Mouse (Mus musculus) layer of hippocampus, adult 2 months (tissue): ENCODE results near the gene Artn. TPM values are rescaled to one million over a fixed set of nuclear protein-coding genes. Genes with fewer than 3 reads are reported as not detected.

Source experiments
- DNase-seq, 2 experiments: peaks; one replicate each; pipeline ENCODE4 v3.0.0; 2022; ENCODE audit warnings: low spot score in 2 of 2
- H3K27ac ChIP-seq: fragments of 200-600 bp; 2 replicates; pipeline ENCODE4 v1.8.1; 2022
- H3K4me3 ChIP-seq: fragments of 200-600 bp; 2 replicates; pipeline ENCODE4 v1.8.1; 2022; ENCODE audit warnings: mild to moderate bottlenecking
- CTCF ChIP-seq: fragments of 200-600 bp; conservative IDR thresholded peaks from 2 replicates; pipeline ENCODE4 v1.8.1; 2022; ENCODE audit warnings: antibody characterized with exemption, mild to moderate bottlenecking, moderate library complexity
- total RNA-seq, 2 experiments: library from RNA; stranded (reverse); gene quantifications; 2 replicates each; pipeline ENCODE4 v1.2.3; 2021

Gene Artn
- total RNA-seq, 2 experiments from 2014 or later, result 1.8 to 1.9 TPM

DNA sequence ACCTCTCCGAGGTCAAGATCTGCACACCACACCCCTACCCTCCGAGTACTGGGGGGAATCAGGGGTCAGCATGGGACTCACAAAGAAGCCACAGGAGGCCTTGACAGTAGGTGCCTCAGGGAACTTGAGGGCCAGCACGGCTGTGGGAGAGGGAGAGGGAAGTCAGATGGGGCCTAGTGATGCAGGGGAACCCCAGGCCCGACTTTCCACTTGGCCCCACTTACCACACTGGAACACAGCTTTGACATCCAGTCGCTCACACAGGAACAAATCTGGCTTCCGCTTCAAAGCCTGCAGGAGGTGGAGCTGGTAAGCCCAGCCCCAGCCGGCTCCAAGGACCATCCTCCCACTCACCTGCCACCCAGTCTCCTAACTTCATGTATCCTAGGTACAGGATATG lies 34.2 kb downstream of the Artn start:
- H3K27ac ChIP-seq, result no peak overlapping the region
- H3K4me3 ChIP-seq, result no peak overlapping the region
- no peak for DNase-seq
- TF ChIP-seq CTCF, result no peak

GRCm38 (mm10) chr4:117894601-117895000 lies 35.0 kb downstream of the Artn start:
- no peak for DNase-seq
- no peak for TF ChIP-seq CTCF
- Histone ChIP-seq H3K4me3 (no peak overlapping the region), H3K27ac (no peak overlapping the region)

DNA sequence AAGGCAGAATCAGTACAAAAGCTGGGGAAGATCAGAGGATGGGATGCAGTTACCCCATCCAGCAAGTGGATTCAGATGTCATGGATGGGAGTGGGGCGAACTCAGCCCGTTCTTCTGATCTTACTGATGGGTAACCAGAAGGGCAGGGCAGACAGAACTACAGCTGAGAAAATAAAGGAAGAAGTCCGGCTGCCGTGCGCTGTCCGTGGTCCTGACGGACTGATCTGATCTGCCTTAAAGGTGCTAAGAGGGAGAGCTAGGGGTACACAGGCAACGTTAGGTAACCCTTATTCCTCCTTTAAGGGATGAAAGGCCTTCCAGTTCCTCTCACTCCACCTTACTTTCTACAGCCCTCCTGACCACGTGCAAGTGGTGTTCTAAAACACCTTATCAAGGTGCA lies 36.2 kb downstream of the Artn start:
- no peak overlapping the region for H3K4me3 ChIP-seq
- no peak overlapping the region for H3K27ac ChIP-seq
- no peak for DNase-seq
- no peak for TF ChIP-seq CTCF

- DNase-seq, result peak; percentile 76 to 91
- Histone ChIP-seq H3K27ac (peak within 1 kb of the TSS; percentile 76), H3K4me3 (peak within 1 kb of the TSS; percentile 84)
- TF ChIP-seq CTCF, result no peak
Observed at GRCm38 (mm10) chr4:117891738-117892161, 37.8 kb downstream of the Artn start, which contains the start of gene Dph2. Dph2 (minus strand) TSS chr4:117892032.

DNA sequence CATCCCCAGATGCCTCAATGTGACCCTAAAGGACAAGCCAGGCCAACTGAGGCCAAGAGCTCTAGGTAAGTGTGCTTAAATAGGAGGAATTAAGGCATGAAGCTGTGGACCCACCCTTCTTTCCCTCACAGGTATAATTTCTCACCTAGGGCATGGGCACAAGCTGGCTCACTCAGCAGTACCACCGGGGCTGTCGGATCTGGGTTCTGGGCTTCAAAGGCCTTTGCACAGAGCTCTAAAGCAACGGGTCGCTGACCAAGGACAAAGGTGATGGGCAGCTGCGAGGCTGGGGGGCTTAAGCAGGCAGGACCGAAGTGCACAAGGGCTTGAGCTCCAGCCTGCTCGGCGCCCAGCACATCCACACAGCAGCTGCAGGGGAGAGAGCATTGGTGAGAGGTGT lies 38.8 kb downstream of the Artn start:
- no peak for TF ChIP-seq CTCF
- no peak for DNase-seq
- H3K4me3 ChIP-seq, result no peak overlapping the region
- no peak overlapping the region for H3K27ac ChIP-seq

DNA sequence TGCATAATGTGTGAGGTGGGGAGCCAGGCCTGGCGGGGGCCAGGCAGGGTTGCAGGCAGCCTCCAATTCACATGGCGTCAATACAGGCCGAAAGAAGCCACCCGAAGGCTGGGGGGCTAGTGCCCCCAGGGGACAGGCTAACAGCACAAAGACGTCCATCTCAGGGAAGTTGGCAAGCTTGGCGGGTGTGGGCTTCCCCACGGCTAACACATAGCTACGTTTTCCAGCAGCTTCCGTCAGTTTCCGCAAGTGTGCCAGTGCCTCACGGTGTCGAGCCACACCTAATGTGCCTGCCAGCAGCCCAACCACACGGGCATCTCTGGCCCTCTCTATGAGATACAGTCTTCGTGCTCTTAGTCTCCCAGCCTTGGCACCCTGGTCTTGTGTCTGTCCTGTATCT lies 39.5 kb downstream of the Artn start:
- DNase-seq, result no peak
- Histone ChIP-seq H3K4me3 (no peak overlapping the region), H3K27ac (no peak overlapping the region)
- no peak for TF ChIP-seq CTCF

GRCm38 (mm10) chr4:117889471-117889870 lies 40.1 kb downstream of the Artn start:
- Histone ChIP-seq H3K4me3 (no peak overlapping the region), H3K27ac (no peak overlapping the region)
- DNase-seq, result no peak
- TF ChIP-seq CTCF, result no peak

GRCm38 (mm10) chr4:117887920-117888319 lies 41.6 kb downstream of the Artn start:
- TF ChIP-seq CTCF, result no peak
- DNase-seq, result no peak
- Histone ChIP-seq H3K4me3 (peak overlapping the region; percentile 64), H3K27ac (peak overlapping the region; percentile 97; the same call in 1 of the 2 replicates)

GRCm38 (mm10) chr4:117887133-117887532 lies 42.4 kb downstream of the Artn start, which contains the start of gene Atp6v0b:
Atp6v0b (minus strand) TSS chr4:117887333.
- DNase-seq, result peak; percentile 94 to 98
- Histone ChIP-seq H3K27ac (peak within 1 kb of the TSS; percentile 97), H3K4me3 (peak within 1 kb of the TSS; percentile 64)
- TF ChIP-seq CTCF, result no peak

GRCm38 (mm10) chr4:117886644-117887043 lies 42.9 kb downstream of the Artn start:
- TF ChIP-seq CTCF, result no peak
- Histone ChIP-seq H3K27ac (peak overlapping the region; percentile 97), H3K4me3 (peak overlapping the region; percentile 64)
- DNase-seq, result no peak

- Histone ChIP-seq H3K27ac (no peak overlapping the region), H3K4me3 (peak overlapping the region; percentile 64)
- no peak for TF ChIP-seq CTCF
- DNase-seq, result no peak
Observed at GRCm38 (mm10) chr4:117885994-117886393, 43.6 kb downstream of the Artn start.

DNA sequence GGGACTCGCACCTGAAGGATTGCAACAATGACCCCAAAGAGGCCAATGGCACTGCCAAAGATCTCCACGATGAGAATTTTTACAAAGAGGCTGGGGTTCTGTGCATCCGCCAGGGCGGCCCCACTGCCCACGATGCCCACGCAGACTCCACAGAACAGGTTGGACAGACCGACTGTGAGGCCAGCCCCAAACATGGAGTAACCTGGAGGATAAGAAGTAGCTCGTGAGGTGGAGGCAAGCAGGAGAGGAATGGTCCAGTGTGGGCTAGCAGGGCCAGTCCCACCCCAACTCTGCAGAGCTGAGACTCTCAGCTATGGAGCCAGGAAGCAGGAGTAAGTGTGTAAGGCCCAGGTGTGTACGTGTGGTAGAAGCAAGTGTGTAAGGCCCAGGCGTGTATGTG lies 44.5 kb downstream of the Artn start:
- no peak for DNase-seq
- no peak overlapping the region for H3K4me3 ChIP-seq

GRCm38 (mm10) chr4:117884146-117884545 lies 45.4 kb downstream of the Artn start:
- Histone ChIP-seq H3K4me3 (no peak overlapping the region), H3K27ac (peak overlapping the region; percentile 93)
- no peak for DNase-seq
- TF ChIP-seq CTCF, result no peak

More for the DNA sequence above, 44.5 kb downstream of the Artn start:
- H3K27ac ChIP-seq, result no peak overlapping the region
- TF ChIP-seq CTCF, result no peak
